Mouse (Mus musculus) midbrain, embryonic 10.5 days (tissue): Measurements from ENCODE around the gene Zfp990. TPM values are rescaled to one million over a fixed set of nuclear protein-coding genes. Genes with fewer than 3 reads are reported as not detected.
A peak's percentile ranks its signal among the peaks of the same experiment; 100 is the strongest.
"Not testable (repeated sequence)": the region's sequence is repeated elsewhere in the genome, so short reads cannot be mapped to it uniquely, and the experiment has no call there.

Experiments
- DNase-seq: peaks from one replicate; pipeline ENCODE4 v3.0.0-alpha.2; 2017; ENCODE audit warnings: low spot score
- H3K27ac ChIP-seq: fragments of 300-500 bp; sonication (generic); replicated peaks from 2 replicates; pipeline ENCODE4 v1.5.1; 2016; ENCODE audit warnings: mild to moderate bottlenecking
- H3K27me3 ChIP-seq: fragments of 300-500 bp; sonication (generic); 2 replicates; pipeline ENCODE4 v1.6.1; 2016; ENCODE audit warnings: low read depth, mild to moderate bottlenecking; ENCODE audit not compliant: poor library complexity, severe bottlenecking
- H3K36me3 ChIP-seq: fragments of 300-500 bp; sonication (generic); 2 replicates; pipeline ENCODE4 v1.6.1; 2016; ENCODE audit warnings: mild to moderate bottlenecking, moderate library complexity
- H3K4me1 ChIP-seq: fragments of 300-500 bp; sonication (generic); 2 replicates; pipeline ENCODE4 v1.6.1; 2016
- H3K4me3 ChIP-seq: fragments of 300-500 bp; sonication (generic); 2 replicates; pipeline ENCODE4 v1.5.1; 2016; ENCODE audit warnings: mild to moderate bottlenecking, moderate library complexity
- H3K9me3 ChIP-seq: fragments of 300-500 bp; sonication (generic); replicated peaks from 2 replicates; pipeline ENCODE4 v1.6.1; 2016; ENCODE audit warnings: mild to moderate bottlenecking
- WGBS: fragments of 180-500 bp; shearing (Covaris S2); methylation state at CpG from one replicate; pipeline ENCODE4 v1.1.7; 2016; 5-methylcytosine and 5-hydroxymethylcytosine counted together
- polyA plus RNA-seq: library from polyadenylated mRNA; unstranded; fragments of >200 nt; fragmentation: Nextera tagmentation; extraction: Ambion mirVana; gene quantifications from 2 replicates; pipeline ENCODE4 v1.2.1, GENCODE M21; 2016

The Zfp990 gene
- not detected in 2 replicates for polyA plus RNA-seq

DNA sequence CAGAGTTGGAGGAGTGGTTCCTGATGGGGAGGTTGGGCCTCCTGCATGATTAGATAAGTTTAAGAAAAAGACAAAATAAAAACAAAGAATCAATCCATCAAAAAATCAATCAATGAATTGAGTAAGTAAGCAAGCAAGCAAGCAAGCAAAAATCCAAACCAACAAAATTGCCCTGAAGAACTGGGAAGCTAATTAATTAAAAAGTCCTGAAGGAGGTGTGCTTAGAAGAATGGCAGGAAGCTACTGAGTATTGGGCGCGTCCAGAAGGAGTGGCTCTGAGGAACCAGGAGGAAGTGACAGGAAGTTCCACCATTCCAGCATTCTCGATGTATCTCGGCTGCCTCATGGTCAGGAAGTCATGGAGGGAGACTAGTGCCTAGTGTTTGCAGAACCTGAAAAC lies at the start of gene Zfp990:
Gene Zfp990, plus strand, starts transcription at position 301 of the 400 bp plus-strand sequence.
- not testable (repeated sequence) for H3K9me3 ChIP-seq, H3K36me3 ChIP-seq, H3K27me3 ChIP-seq, H3K4me3 ChIP-seq, H3K4me1 ChIP-seq, H3K27ac ChIP-seq, DNase-seq
- 91% methylated on average over 4 of the region's 4 CpGs for WGBS

DNA sequence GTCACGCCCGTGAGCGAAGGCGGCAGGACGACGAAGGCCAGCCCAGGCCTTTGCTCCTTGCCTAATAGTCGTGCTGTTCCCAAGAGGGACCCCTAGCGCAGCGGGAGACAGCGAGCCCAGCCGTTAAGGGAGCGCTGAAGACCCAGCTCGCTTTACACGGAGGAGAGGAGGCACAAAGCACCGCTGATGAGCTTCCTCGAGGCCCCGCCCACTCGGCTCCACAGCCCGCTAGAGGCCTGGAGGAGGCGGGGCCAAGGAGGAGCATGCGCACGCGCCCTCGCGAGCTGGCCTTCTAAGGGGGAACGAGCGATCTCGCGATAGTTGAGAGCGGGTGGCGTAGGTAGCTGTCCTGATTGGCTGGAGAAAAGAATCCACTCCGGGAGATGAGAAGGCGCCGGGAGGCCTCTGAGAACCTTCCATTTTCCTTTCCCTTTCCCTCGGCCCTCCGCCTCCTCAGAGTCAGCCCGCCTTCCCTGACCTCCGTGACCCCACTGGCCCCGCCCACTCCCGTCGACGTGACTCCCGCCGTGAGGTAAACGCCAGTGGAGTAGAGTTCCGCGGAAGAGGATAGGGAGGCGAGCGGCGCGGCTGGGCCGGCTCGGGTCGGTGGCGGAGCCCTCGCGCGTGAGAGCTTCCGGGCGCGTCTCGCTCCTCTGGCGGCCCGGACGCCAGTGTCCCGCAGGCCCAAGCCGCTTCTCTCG lies 46.9 kb upstream of the Zfp990 start:
- H3K4me1 ChIP-seq, H3K27ac ChIP-seq, H3K27me3 ChIP-seq, H3K36me3 ChIP-seq: not testable (repeated sequence)
- peak overlapping the region; percentile 52 for H3K4me3 ChIP-seq
- WGBS: 14% methylated on average over 68 of the region's 68 CpGs
- peaks cover 18% of the 10 kb centered on the region; the same call in 1 of the 2 replicates for H3K9me3 ChIP-seq
- DNase-seq: peak; percentile 51

DNA sequence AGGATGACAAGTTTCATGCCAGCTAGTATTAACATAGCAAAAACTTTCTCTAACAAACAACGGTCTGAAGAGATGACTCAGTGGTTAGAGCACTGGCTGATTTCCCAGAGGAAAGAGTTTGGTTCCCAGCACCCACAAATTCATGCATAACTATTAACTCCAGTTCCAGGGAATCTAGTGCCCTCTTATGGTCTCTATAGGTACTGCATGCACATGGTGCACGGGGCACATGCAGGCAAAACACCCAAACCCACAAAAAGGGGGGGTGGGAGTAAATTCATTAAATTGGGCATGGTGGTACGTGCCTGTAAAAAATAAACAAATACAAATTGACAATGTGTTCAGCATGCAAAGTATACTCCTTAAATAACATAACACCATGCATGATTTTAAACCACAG lies 32.4 kb upstream of the Zfp990 start:
- DNase-seq: no peak
- Histone ChIP-seq H3K4me3 (no peak overlapping the region), H3K27me3 (no peaks in the 10 kb centered on the region), H3K4me1 (no peaks in the 10 kb centered on the region), H3K9me3 (peaks cover 38% of the 10 kb centered on the region), H3K27ac (no peak overlapping the region), H3K36me3 (no peaks in the 10 kb centered on the region)
- WGBS: 76% methylated on average over 3 of the region's 3 CpGs

DNA sequence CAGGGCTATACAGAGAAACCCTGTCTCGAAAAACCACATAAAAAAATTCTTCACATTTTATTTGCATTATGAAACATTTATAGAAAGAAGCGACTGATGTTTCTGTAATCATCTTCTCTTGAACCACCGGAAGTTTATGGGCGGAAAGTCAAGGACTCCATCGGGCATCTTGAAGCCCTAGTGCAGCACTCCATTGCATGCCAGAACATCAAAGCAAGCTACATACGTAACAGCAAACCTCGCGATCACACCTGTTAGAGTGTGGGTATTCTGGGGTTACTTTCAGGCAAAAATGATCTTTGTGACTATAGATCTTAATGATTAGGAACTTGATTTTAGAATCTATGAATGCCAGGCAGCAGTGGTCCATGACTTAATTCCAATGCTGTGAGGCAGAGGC lies 29.9 kb upstream of the Zfp990 start:
- H3K4me1 ChIP-seq, H3K4me3 ChIP-seq, H3K27ac ChIP-seq, DNase-seq, H3K27me3 ChIP-seq, H3K36me3 ChIP-seq: not testable (repeated sequence)
- H3K9me3 ChIP-seq: peaks cover 40% of the 10 kb centered on the region
- WGBS: 94% methylated on average over 8 of the region's 8 CpGs

DNA sequence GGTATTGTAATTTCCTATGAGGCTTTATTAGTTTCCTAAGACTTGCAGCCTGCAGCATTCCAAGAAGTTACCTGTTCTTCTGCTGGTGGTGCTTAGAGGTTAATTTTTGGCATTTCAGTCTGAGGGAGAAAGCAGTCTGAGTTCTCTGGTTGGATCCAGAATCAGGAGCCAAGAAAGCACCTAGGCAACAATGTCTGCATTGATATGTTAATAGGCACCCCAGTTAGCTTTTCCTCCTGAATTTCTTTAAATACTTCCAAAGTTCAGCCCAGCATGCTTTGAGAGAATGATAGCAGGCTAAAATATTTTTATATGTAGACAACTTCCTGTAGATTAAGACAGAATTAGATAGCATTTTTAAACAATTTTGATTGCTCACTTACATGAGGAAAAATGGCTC lies 21.2 kb upstream of the Zfp990 start:
- Histone ChIP-seq H3K4me3 (no peak overlapping the region), H3K36me3 (no peaks in the 10 kb centered on the region), H3K27ac (no peak overlapping the region), H3K9me3 (peaks cover 15% of the 10 kb centered on the region; the same call in 1 of the 2 replicates), H3K4me1 (no peaks in the 10 kb centered on the region), H3K27me3 (no peaks in the 10 kb centered on the region)
- DNase-seq: no peak

DNA sequence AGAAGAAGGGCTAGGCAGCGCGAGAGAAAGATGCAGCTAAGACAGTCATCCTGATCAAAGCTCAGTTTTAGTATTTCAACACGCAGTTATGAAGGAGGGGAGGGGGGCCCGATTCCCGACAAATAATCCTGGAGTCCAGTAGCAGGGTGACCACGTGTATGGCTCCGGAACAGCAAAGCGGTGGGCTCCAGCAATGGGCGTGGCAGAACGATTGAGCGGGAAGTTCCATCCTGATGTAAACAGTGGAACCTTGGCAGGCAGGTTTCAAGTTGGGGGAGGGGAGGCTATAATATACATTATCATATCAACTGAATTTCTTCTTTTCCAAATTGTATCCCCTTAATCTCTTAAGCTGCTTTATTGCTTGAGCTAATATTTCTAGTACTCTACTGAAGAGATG lies 18.4 kb upstream of the Zfp990 start:
- Histone ChIP-seq H3K4me3 (no peak overlapping the region), H3K36me3 (no peaks in the 10 kb centered on the region), H3K4me1 (no peaks in the 10 kb centered on the region), H3K27me3 (no peaks in the 10 kb centered on the region), H3K9me3 (0 out of 2 replicates have a peak, but pooled peaks cover 8% of the 10 kb centered on the region), H3K27ac (no peak overlapping the region)
- 85% methylated on average over 11 of the region's 11 CpGs for WGBS
- no peak for DNase-seq

DNA sequence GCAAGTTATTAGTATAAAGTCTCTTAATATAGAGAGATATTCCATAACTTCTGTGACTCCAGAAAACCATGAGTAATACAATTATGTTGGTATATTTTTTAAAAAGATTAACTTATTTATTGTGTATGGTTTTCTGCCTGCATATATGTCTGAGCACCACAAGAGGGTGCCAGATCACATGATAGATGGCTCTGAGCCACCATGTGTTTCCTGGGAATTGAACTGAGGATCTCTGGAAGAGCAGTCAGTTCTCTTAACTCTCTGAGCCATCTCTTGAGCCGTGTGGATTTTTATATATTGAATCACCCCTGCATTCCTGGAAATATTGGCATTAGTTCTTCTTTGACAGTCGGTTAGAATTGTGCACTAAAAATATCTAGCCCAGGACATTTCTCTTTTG lies 17.2 kb upstream of the Zfp990 start:
- not testable (repeated sequence) for H3K9me3 ChIP-seq, H3K4me1 ChIP-seq, H3K36me3 ChIP-seq, DNase-seq, H3K4me3 ChIP-seq, H3K27me3 ChIP-seq, H3K27ac ChIP-seq
- WGBS: 65% methylated on average over 2 of the region's 2 CpGs

DNA sequence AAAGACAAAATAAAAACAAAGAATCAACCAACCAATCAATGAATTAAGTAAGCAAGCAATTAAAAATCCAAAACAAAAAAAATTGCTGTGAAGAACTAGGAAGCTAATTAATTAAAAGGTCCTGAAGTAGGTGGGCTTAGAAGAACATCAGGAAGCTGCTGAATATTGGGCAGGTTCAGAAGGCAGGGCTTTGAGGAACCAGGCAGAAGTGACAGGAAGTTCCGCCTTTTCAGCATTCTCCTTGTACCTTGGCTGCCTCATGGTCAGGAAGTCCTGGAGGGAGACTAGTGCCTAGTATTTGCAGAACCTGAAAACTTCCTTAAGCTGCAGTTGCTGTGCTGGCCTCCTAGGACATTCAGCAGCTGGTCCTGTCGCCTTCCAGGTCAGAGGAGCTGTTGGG lies 4.1 kb downstream of the Zfp990 start:
- H3K4me3 ChIP-seq, H3K27ac ChIP-seq, H3K36me3 ChIP-seq, DNase-seq, H3K27me3 ChIP-seq, H3K4me1 ChIP-seq, H3K9me3 ChIP-seq: not testable (repeated sequence)
- WGBS: 49% methylated on average over 2 of the region's 2 CpGs

DNA sequence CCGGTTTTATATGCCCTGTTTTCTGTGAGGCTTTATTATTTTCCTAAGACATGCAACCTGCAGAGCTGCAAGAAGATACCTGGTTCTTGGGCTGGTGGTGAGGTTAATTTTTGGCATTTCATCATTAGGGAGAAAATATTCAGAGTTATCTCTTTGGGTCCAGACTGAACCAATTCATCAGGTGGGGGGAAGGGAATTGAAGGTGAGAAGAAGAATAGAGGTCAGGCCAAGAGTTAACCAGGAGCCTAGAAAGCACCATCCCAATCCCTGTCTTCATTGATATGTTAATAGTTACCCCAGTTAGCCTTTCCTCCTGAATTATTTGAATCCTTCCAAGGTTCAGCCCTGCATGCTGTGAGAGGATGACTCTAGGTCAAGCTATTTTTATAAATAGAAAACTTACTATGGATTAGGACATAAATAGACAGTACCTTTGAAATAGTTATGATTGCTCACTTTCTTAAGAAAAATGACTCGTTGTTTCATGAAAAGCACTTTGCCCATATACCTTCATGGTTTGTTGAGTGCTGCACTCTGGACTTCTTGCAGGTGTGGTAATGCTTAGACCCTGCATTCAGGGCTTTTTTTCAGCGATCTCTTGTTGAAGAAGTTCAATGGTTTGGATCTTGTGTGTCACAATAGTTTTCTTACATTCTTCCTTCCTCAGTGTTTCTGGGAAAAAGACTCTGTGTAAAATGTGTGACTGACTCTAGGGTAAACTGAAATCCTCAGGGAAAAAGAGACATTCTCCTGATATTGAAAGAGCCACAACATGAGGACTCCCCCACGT lies 5.4 kb downstream of the Zfp990 start:
- 81% methylated on average over 4 of the region's 4 CpGs for WGBS
- not testable (repeated sequence) for H3K4me1 ChIP-seq

DNA sequence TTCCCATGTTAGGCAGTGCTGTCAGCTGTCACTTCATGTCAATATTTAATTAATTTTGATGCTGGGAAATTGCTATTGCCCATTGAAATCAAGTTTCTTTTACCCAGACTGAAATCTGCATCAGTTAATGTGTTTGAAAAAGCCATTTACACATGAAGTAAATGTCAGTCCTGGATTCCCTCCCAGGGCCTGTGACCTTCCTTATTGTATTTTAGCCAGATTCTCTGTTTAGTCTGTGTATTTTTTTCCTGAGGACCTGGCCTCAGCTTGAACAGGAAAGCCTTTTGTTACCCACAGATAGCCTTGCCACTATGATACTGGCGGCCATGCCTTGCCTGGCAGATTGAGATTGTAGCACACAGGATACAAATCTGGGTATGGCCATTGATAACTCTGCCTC lies 6.8 kb downstream of the Zfp990 start:
- H3K27ac ChIP-seq, H3K4me1 ChIP-seq: not testable (repeated sequence)
- 91% methylated on average over 1 of the region's 1 CpGs for WGBS

More for the DNA sequence above, 5.4 kb downstream of the Zfp990 start:
- not testable (repeated sequence) for H3K4me3 ChIP-seq, DNase-seq, H3K36me3 ChIP-seq, H3K9me3 ChIP-seq, H3K27me3 ChIP-seq, H3K27ac ChIP-seq

DNA sequence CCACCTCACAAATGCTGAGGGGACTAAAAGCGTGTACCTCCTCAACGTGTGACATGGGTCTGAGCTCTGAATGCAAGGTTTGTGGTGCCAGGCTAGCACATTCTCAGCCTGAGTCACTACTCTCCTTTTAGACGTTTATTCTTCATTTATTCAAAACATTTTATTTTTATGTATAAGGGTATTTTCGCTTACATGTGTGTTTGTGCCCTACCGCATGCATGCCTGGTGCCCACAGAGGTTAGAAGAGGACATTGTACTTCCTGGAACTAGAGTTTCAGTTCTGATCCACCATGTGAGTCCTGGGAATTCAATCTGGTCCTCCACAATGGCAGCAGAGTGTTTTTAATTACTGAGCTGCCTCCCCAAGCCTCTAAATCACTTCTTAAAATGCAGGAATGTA lies 33.3 kb downstream of the Zfp990 start:
- DNase-seq, H3K4me1 ChIP-seq, H3K27me3 ChIP-seq, H3K27ac ChIP-seq, H3K36me3 ChIP-seq, H3K4me3 ChIP-seq: not testable (repeated sequence)
- H3K9me3 ChIP-seq: peaks cover 72% of the 10 kb centered on the region
- WGBS: 81% methylated on average over 5 of the region's 5 CpGs

More for the DNA sequence above, 6.8 kb downstream of the Zfp990 start:
- not testable (repeated sequence) for H3K9me3 ChIP-seq, H3K36me3 ChIP-seq, H3K4me3 ChIP-seq, DNase-seq, H3K27me3 ChIP-seq

DNA sequence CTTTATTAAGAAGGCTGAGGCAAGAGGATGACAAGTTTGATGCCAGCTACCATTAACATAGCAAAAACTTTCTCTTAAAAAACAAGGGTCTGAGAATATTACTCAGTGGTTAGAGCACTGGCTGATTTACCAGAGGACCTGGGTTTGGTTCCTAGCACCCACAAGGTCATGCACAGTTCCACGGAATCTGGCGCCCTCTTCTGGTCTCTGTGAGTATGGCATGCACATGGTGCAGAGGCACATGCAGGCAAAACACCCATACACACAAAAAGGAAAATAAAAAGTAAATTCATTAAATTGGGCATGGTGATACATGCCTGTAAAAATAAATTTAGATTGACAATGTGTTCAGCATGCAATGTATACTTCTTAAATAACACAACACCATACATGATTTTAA lies 34.5 kb downstream of the Zfp990 start:
- 39% methylated on average over 2 of the region's 2 CpGs for WGBS
- DNase-seq: not testable (repeated sequence)
- H3K9me3 ChIP-seq: peaks cover 73% of the 10 kb centered on the region

DNA sequence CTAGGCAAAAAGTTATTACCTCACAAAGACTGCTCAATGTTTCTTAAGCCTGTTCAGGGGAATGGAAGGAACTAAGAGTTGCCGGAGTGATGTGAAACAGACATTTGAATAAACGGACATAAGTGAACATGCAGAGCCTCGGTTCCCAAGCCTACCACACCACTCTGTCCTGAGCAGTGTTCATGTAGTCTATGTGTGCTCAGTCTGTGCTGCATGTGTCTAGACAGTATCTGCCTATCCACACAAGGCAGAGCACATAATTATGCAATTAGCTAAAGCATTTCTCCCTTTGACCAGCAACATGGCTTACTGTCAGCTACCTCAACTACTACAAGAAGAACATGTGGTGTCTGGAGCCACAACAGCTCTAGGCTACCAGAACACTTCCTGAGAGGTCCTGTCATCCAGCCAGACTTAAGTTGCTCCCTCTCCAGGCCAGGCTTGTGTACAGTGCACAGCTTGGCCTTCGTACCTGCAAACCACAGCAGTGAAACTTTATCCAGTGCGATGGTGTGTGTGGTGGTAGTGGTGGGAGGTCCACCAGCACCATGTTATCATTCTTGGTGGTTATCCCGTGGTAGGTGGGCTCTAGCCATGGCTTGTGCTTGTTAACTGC lies 35.3 kb downstream of the Zfp990 start:
- not testable (repeated sequence) for H3K4me3 ChIP-seq, H3K27me3 ChIP-seq, H3K4me1 ChIP-seq, H3K36me3 ChIP-seq, H3K27ac ChIP-seq, DNase-seq
- H3K9me3 ChIP-seq: peaks cover 69% of the 10 kb centered on the region
- WGBS: 76% methylated on average over 6 of the region's 6 CpGs

More for the DNA sequence above, 34.5 kb downstream of the Zfp990 start:
- H3K4me3 ChIP-seq, H3K27ac ChIP-seq, H3K27me3 ChIP-seq, H3K36me3 ChIP-seq, H3K4me1 ChIP-seq: not testable (repeated sequence)
